Mouse (Mus musculus) stomach, embryonic 16.5 days (tissue): ENCODE measurements around the gene Gm3854. TPM values are rescaled to one million over a fixed set of nuclear protein-coding genes. Genes with fewer than 3 reads are reported as not detected.
"Not testable (repeated sequence)": the region's sequence is repeated elsewhere in the genome, so short reads cannot be mapped to it uniquely, and the experiment has no call there.

Experiments
- ATAC-seq: fragments of 200-750 bp; cut with Nextera tagmentation; 2 replicates; pipeline ENCODE4 v1.8.0; 2017; ENCODE audit warnings: moderate number of reproducible peaks, moderate TSS enrichment; ENCODE audit not compliant: insufficient read depth, low FRiP score
- H3K27ac ChIP-seq: fragments of 300-500 bp; sonication (generic); 2 replicates; pipeline ENCODE4 v1.5.1; 2014; ENCODE audit warnings: low read length
- H3K27me3 ChIP-seq: fragments of 300-500 bp; sonication (generic); 2 replicates; pipeline ENCODE4 v1.6.1; 2014; ENCODE audit warnings: low read length, control low read depth, mixed read lengths; ENCODE audit not compliant: control insufficient read depth, insufficient read depth
- H3K36me3 ChIP-seq: fragments of 300-500 bp; sonication (generic); 2 replicates; pipeline ENCODE4 v1.6.1; 2014; ENCODE audit warnings: low read length; ENCODE audit not compliant: control insufficient read depth, insufficient read depth
- H3K4me1 ChIP-seq: fragments of 300-500 bp; sonication (generic); 2 replicates; pipeline ENCODE4 v1.6.1; 2014; ENCODE audit warnings: low read length, control low read depth, mixed read lengths; ENCODE audit not compliant: control insufficient read depth, insufficient read depth
- H3K4me2 ChIP-seq: fragments of 300-500 bp; sonication (generic); 2 replicates; pipeline ENCODE4 v1.6.1; 2014; ENCODE audit warnings: low read depth, low read length, mixed read lengths
- H3K4me3 ChIP-seq: fragments of 300-500 bp; sonication (generic); replicated peaks from 2 replicates; pipeline ENCODE4 v1.5.1; 2014; ENCODE audit warnings: mild to moderate bottlenecking, low read length
- H3K9ac ChIP-seq: fragments of 300-500 bp; sonication (generic); 2 replicates; pipeline ENCODE4 v1.6.1; 2014; ENCODE audit warnings: low read length
- H3K9me3 ChIP-seq: fragments of 300-500 bp; sonication (generic); replicated peaks from 2 replicates; pipeline ENCODE4 v1.6.1; 2016; ENCODE audit warnings: low read length, control low read depth; ENCODE audit not compliant: control insufficient read depth
- WGBS: fragments of 180-500 bp; shearing (Covaris S2); extraction: QIAGEN DNeasy Blood & Tissue Kit; methylation state at CpG from one replicate; pipeline ENCODE4 v1.1.7; 2014; 5-methylcytosine and 5-hydroxymethylcytosine counted together
- polyA plus RNA-seq: library from polyadenylated mRNA; unstranded; fragments of >200 nt; fragmentation: Nextera tagmentation; extraction: Ambion mirVana; gene quantifications from 2 replicates; pipeline ENCODE4 v1.2.1, GENCODE M21; 2015

The Gm3854 gene
- polyA plus RNA-seq, 1 experiment from 2014 or later = 1.7 TPM

- no peak for ATAC-seq
- Histone ChIP-seq H3K4me2 (no peak overlapping the region), H3K4me3 (no peak overlapping the region), H3K36me3 (no peaks in the 10 kb centered on the region), H3K27me3 (no peaks in the 10 kb centered on the region), H3K9me3 (no peaks in the 10 kb centered on the region), H3K4me1 (peaks cover 10% of the 10 kb centered on the region), H3K27ac (no peak overlapping the region), H3K9ac (no peak overlapping the region)
- 14% methylated on average over 9 of the region's 9 CpGs for WGBS
Measured at GRCm38 (mm10) chr7:6360477-6361060, 17.0 kb downstream of the Gm3854 start.

GRCm38 (mm10) chr7:6361756-6362155 is 18.2 kb downstream of the Gm3854 start:
- no peaks in the 10 kb centered on the region for H3K36me3 ChIP-seq
- WGBS = 23% methylated on average over 7 of the region's 7 CpGs
- H3K9me3 ChIP-seq = no peaks in the 10 kb centered on the region
- peak overlapping the region; percentile 64 for H3K4me2 ChIP-seq
- H3K4me1 ChIP-seq = peaks cover 10% of the 10 kb centered on the region
- H3K4me3 ChIP-seq = peak overlapping the region; percentile 68
- H3K27me3 ChIP-seq = no peaks in the 10 kb centered on the region
- no peak for ATAC-seq
- peak overlapping the region; percentile 88 for H3K27ac ChIP-seq
- H3K9ac ChIP-seq = peak overlapping the region; percentile 73

- no peaks in the 10 kb centered on the region for H3K27me3 ChIP-seq
- WGBS = under 1% methylated on average over 37 of the region's 38 CpGs
- ATAC-seq = peak; percentile 95
- no peaks in the 10 kb centered on the region for H3K36me3 ChIP-seq
- H3K27ac ChIP-seq = peak overlapping the region; percentile 93
- H3K4me3 ChIP-seq = peak overlapping the region; percentile 68
- H3K4me1 ChIP-seq = peaks cover 10% of the 10 kb centered on the region
- peak overlapping the region; percentile 73 for H3K9ac ChIP-seq
- no peaks in the 10 kb centered on the region for H3K9me3 ChIP-seq
- peak overlapping the region; percentile 71 for H3K4me2 ChIP-seq
Measured at GRCm38 (mm10) chr7:6362268-6363046, 18.9 kb downstream of the Gm3854 start.

GRCm38 (mm10) chr7:6363047-6363488 is 19.5 kb downstream of the Gm3854 start, which contains the start of gene Zfp78:
Gene Zfp78 (plus strand): TSS chr7:6363280.
- Histone ChIP-seq H3K4me1 (peaks cover 10% of the 10 kb centered on the region), H3K9ac (peak within 1 kb of the TSS; percentile 78), H3K4me2 (peak within 1 kb of the TSS; percentile 71), H3K27ac (peak within 1 kb of the TSS; percentile 93), H3K36me3 (no peaks in the 10 kb centered on the region), H3K9me3 (no peaks in the 10 kb centered on the region), H3K4me3 (peak within 1 kb of the TSS; percentile 68), H3K27me3 (no peaks in the 10 kb centered on the region)
- ATAC-seq = peak; percentile 81
- under 1% methylated on average over 23 of the region's 23 CpGs for WGBS

GRCm38 (mm10) chr7:6364761-6365160 is 21.2 kb downstream of the Gm3854 start:
- no peak overlapping the region for H3K9ac ChIP-seq

GRCm38 (mm10) chr7:6367185-6367584 is 23.6 kb downstream of the Gm3854 start:
- Histone ChIP-seq H3K27ac (no peak overlapping the region), H3K4me1 (peaks cover 7% of the 10 kb centered on the region; the same call in 1 of the 2 replicates), H3K27me3 (no peaks in the 10 kb centered on the region), H3K36me3 (no peaks in the 10 kb centered on the region), H3K9me3 (no peaks in the 10 kb centered on the region), H3K4me2 (no peak overlapping the region), H3K4me3 (no peak overlapping the region), H3K9ac (no peak overlapping the region)
- no peak for ATAC-seq
- 86% methylated on average over 5 of the region's 5 CpGs for WGBS

More at GRCm38 (mm10) chr7:6364761-6365160, 21.2 kb downstream of the Gm3854 start:
- Histone ChIP-seq H3K36me3 (no peaks in the 10 kb centered on the region), H3K27me3 (no peaks in the 10 kb centered on the region), H3K9me3 (no peaks in the 10 kb centered on the region), H3K4me1 (peaks cover 10% of the 10 kb centered on the region), H3K27ac (no peak overlapping the region), H3K4me2 (no peak overlapping the region), H3K4me3 (no peak overlapping the region)
- WGBS = 60% methylated on average over 1 of the region's 1 CpGs
- ATAC-seq = no peak

- H3K27ac ChIP-seq, ATAC-seq, H3K36me3 ChIP-seq, H3K9ac ChIP-seq, H3K27me3 ChIP-seq, H3K9me3 ChIP-seq, H3K4me1 ChIP-seq, H3K4me2 ChIP-seq, H3K4me3 ChIP-seq: not testable (repeated sequence)
- 81% methylated on average over 5 of the region's 5 CpGs for WGBS
Measured at GRCm38 (mm10) chr7:6368146-6368545, 24.6 kb downstream of the Gm3854 start.

- no peak for ATAC-seq
- H3K9me3 ChIP-seq = no peaks in the 10 kb centered on the region
- 80% methylated on average over 3 of the region's 3 CpGs for WGBS
- no peaks in the 10 kb centered on the region for H3K27me3 ChIP-seq
- H3K36me3 ChIP-seq = no peaks in the 10 kb centered on the region
- no peak overlapping the region for H3K4me2 ChIP-seq
- no peak overlapping the region for H3K27ac ChIP-seq
- H3K9ac ChIP-seq = no peak overlapping the region
- no peak overlapping the region for H3K4me3 ChIP-seq
- no peaks in the 10 kb centered on the region for H3K4me1 ChIP-seq
Measured at GRCm38 (mm10) chr7:6369460-6369859, 25.9 kb downstream of the Gm3854 start.

- no peak overlapping the region for H3K9ac ChIP-seq
- H3K27me3 ChIP-seq = no peaks in the 10 kb centered on the region
- 0 out of 2 replicates have a peak, but pooled peaks cover 4% of the 10 kb centered on the region for H3K36me3 ChIP-seq
- H3K9me3 ChIP-seq = no peaks in the 10 kb centered on the region
- H3K27ac ChIP-seq = no peak overlapping the region
- no peak for ATAC-seq
- WGBS = 90% methylated on average over 3 of the region's 3 CpGs
- no peaks in the 10 kb centered on the region for H3K4me1 ChIP-seq
- H3K4me2 ChIP-seq = no peak overlapping the region
- no peak overlapping the region for H3K4me3 ChIP-seq
Measured at GRCm38 (mm10) chr7:6372993-6373392, 29.4 kb downstream of the Gm3854 start.
